Mouse (Mus musculus) CH12.LX (cell line): ENCODE data around the gene Ctnna3. TPM values are rescaled to one million over a fixed set of nuclear protein-coding genes. Genes with fewer than 3 reads are reported as not detected.

ENCODE experiments used
- DNase-seq: peaks from one replicate; pipeline ENCODE4 v3.0.0-alpha.2; 2013; ENCODE audit errors: extremely low read depth
- H3K27ac ChIP-seq: 2 replicates; pipeline ENCODE4 v1.5.1; 2012; ENCODE audit warnings: low read depth, mild to moderate bottlenecking, control low read depth, moderate library complexity; ENCODE audit not compliant: insufficient read depth
- H3K27me3 ChIP-seq: replicated peaks from 2 replicates; pipeline ENCODE3; 2012; ENCODE audit warnings: inconsistent platforms
- H3K36me3 ChIP-seq, 2 experiments: replicated peaks in 1 of 2; 2 replicates each; pipeline versions ENCODE3 to v1.6.1; 2012; ENCODE audit warnings: inconsistent platforms in 1 of 2, low read length in 1 of 2, mild to moderate bottlenecking in 1 of 2, mixed read lengths in 1 of 2, moderate library complexity in 1 of 2; ENCODE audit not compliant: control insufficient read depth in 1 of 2, insufficient read depth in 1 of 2
- H3K4me1 ChIP-seq, 2 experiments: 2 replicates each; pipeline ENCODE4 v1.6.1; 2012; ENCODE audit warnings: inconsistent platforms in 1 of 2, moderate library complexity in 1 of 2; ENCODE audit not compliant: insufficient read depth in 2 of 2, control insufficient read depth in 1 of 2
- H3K4me2 ChIP-seq: 2 replicates; pipeline ENCODE4 v1.6.1; 2012; ENCODE audit warnings: low read depth, mild to moderate bottlenecking, control low read depth; ENCODE audit not compliant: poor library complexity, insufficient read depth, severe bottlenecking
- H3K4me3 ChIP-seq, 3 experiments: fragments of 150-350 bp in 1 of 3; sonication (generic) in 1 of 3; replicated peaks in 1 of 3; 2 replicates each; pipeline versions ENCODE3 to v1.5.1; 2011 to 2012; ENCODE audit warnings: low read depth in 2 of 3, low read length in 2 of 3, mild to moderate bottlenecking in 2 of 3, moderate library complexity in 2 of 3, control low read depth in 1 of 3, improper control_type of control experiment in 1 of 3, inconsistent platforms in 1 of 3, mixed read lengths in 1 of 3; ENCODE audit not compliant: poor library complexity in 1 of 3
- H3K79me2 ChIP-seq: replicated peaks from 2 replicates; pipeline ENCODE4 v1.6.1; 2012; ENCODE audit warnings: mild to moderate bottlenecking, moderate library complexity; ENCODE audit not compliant: control insufficient read depth, poor library complexity, insufficient read depth, severe bottlenecking; ENCODE audit errors: extremely low read depth
- H3K9ac ChIP-seq: 2 replicates; pipeline ENCODE4 v1.6.1; 2012; ENCODE audit warnings: low read depth, mild to moderate bottlenecking, control low read depth, moderate library complexity; ENCODE audit not compliant: insufficient read depth
- H3K9me3 ChIP-seq: replicated peaks from 2 replicates; pipeline ENCODE3; 2012; ENCODE audit warnings: low read length, inconsistent platforms, mixed read lengths
- BHLHE40 ChIP-seq: IDR thresholded peaks from 2 replicates; pipeline ENCODE4 v1.6.1; 2011; ENCODE audit warnings: mild to moderate bottlenecking, low read depth, low read length, improper control_type of control experiment
- CHD1 ChIP-seq: IDR thresholded peaks from 2 replicates; pipeline ENCODE4 v1.6.1; 2012; ENCODE audit warnings: low read depth, low read length, improper control_type of control experiment, inconsistent platforms
- CHD2 ChIP-seq: IDR thresholded peaks from 2 replicates; pipeline ENCODE4 v1.6.1; 2011; ENCODE audit warnings: low read length, improper control_type of control experiment
- CTCF ChIP-seq, 2 experiments: IDR thresholded peaks in 1 of 2; conservative IDR thresholded peaks in 1 of 2; 2 replicates each; pipeline ENCODE4 v1.5.1; 2011 to 2012; ENCODE audit warnings: low read depth in 2 of 2, low read length in 2 of 2, improper control_type of control experiment in 1 of 2, inconsistent platforms in 1 of 2, mild to moderate bottlenecking in 1 of 2, moderate library complexity in 1 of 2
- E2F4 ChIP-seq: IDR thresholded peaks from 2 replicates; pipeline ENCODE4 v1.6.1; 2011; ENCODE audit warnings: low read depth, low read length, improper control_type of control experiment; ENCODE audit not compliant: insufficient replicate concordance
- ELF1 ChIP-seq: IDR thresholded peaks from 2 replicates; pipeline ENCODE4 v1.6.1; 2014; ENCODE audit warnings: low read depth, mild to moderate bottlenecking, inconsistent platforms, low read length, improper control_type of control experiment
- ETS1 ChIP-seq: conservative IDR thresholded peaks from 2 replicates; pipeline ENCODE4 v1.6.1; 2012; ENCODE audit warnings: low read depth, mild to moderate bottlenecking, inconsistent platforms, low read length, improper control_type of control experiment, moderate library complexity
- GABPA ChIP-seq: IDR thresholded peaks from 2 replicates; pipeline ENCODE4 v1.6.1; 2012; ENCODE audit warnings: low read depth, low read length, improper control_type of control experiment, inconsistent platforms; ENCODE audit not compliant: insufficient replicate concordance
- JUN ChIP-seq: IDR thresholded peaks from 2 replicates; pipeline ENCODE4 v1.6.1; 2011; ENCODE audit warnings: low read depth, mild to moderate bottlenecking, low read length, improper control_type of control experiment, moderate library complexity; ENCODE audit not compliant: insufficient read depth
- KAT2A ChIP-seq: IDR thresholded peaks from 2 replicates; pipeline ENCODE4 v1.6.1; 2012; ENCODE audit warnings: low read length, improper control_type of control experiment, inconsistent platforms; ENCODE audit not compliant: insufficient replicate concordance
- MAFK ChIP-seq: IDR thresholded peaks from 2 replicates; pipeline ENCODE4 v1.6.1; 2011; ENCODE audit warnings: low read length, improper control_type of control experiment; ENCODE audit not compliant: insufficient replicate concordance
- MAX ChIP-seq: IDR thresholded peaks from 2 replicates; pipeline ENCODE4 v1.6.1; 2011; ENCODE audit warnings: low read length, improper control_type of control experiment
- MEF2A ChIP-seq: IDR thresholded peaks from 2 replicates; pipeline ENCODE4 v1.6.1; 2014; ENCODE audit warnings: low read depth, mild to moderate bottlenecking, inconsistent platforms, low read length, improper control_type of control experiment, borderline replicate concordance
- MXI1 ChIP-seq: IDR thresholded peaks from 2 replicates; pipeline ENCODE4 v1.6.1; 2011; ENCODE audit warnings: mild to moderate bottlenecking, low read depth, low read length, improper control_type of control experiment
- NRF1 ChIP-seq: IDR thresholded peaks from 2 replicates; pipeline ENCODE4 v1.6.1; 2014; ENCODE audit warnings: low read depth, mild to moderate bottlenecking, inconsistent platforms, low read length, improper control_type of control experiment, moderate library complexity
- POLR2A ChIP-seq: IDR thresholded peaks from 2 replicates; pipeline ENCODE4 v1.6.1; 2011; ENCODE audit warnings: low read depth, mild to moderate bottlenecking, improper control_type of control experiment, low read length
- POLR2AphosphoS2 ChIP-seq: IDR thresholded peaks from 2 replicates; pipeline ENCODE4 v1.6.1; 2011; ENCODE audit warnings: low read depth, low read length, improper control_type of control experiment
- RAD21 ChIP-seq: IDR thresholded peaks from 2 replicates; pipeline ENCODE4 v1.6.1; 2011; ENCODE audit warnings: low read depth, mild to moderate bottlenecking, low read length, improper control_type of control experiment, moderate library complexity
- TBP ChIP-seq: conservative IDR thresholded peaks from 2 replicates; pipeline ENCODE4 v1.6.1; 2011; ENCODE audit warnings: low read depth, low read length, improper control_type of control experiment
- TCF12 ChIP-seq: IDR thresholded peaks from 2 replicates; pipeline ENCODE4 v1.6.1; 2014; ENCODE audit warnings: low read depth, mild to moderate bottlenecking, inconsistent platforms, low read length, improper control_type of control experiment
- UBTF ChIP-seq: IDR thresholded peaks from 2 replicates; pipeline ENCODE4 v1.6.1; 2012; ENCODE audit warnings: low read depth, mild to moderate bottlenecking, inconsistent platforms, low read length, improper control_type of control experiment, moderate library complexity
- USF1 ChIP-seq: IDR thresholded peaks from 2 replicates; pipeline ENCODE4 v1.6.1; 2014; ENCODE audit warnings: low read depth, mild to moderate bottlenecking, inconsistent platforms, low read length, improper control_type of control experiment
- USF2 ChIP-seq: conservative IDR thresholded peaks from 2 replicates; pipeline ENCODE4 v1.6.1; 2011; ENCODE audit warnings: low read depth, low read length, improper control_type of control experiment
- ZMIZ1 ChIP-seq: IDR thresholded peaks from 2 replicates; pipeline ENCODE4 v1.6.1; 2012; ENCODE audit warnings: low read depth, mild to moderate bottlenecking, inconsistent platforms, low read length, improper control_type of control experiment
- ZNF384 ChIP-seq: IDR thresholded peaks from 2 replicates; pipeline ENCODE4 v1.6.1; 2012; ENCODE audit warnings: low read depth, low read length, improper control_type of control experiment, inconsistent platforms
- dilution Hi-C: fragments of 300-500 bp; cut with MboI; formaldehyde crosslinking; loops from 2 replicates; pipeline ENCODE4 v1.14.3; 2020; ENCODE audit warnings: low sequenced_read_pairs; ENCODE audit not compliant: extremely low pct_unique_long_range_greater_than_20kb, extremely low pct_ligation_motif_present
- in situ Hi-C: fragments of 300-500 bp; cut with MboI; formaldehyde crosslinking; loops from 3 replicates; pipeline ENCODE4 v1.14.3; 2019; ENCODE audit warnings: low sequenced_read_pairs, low pct_ligation_motif_present, low pct_unique_long_range_greater_than_20kb, mixed read lengths
- polyA plus RNA-seq: library from polyadenylated mRNA; unstranded; fragments of >175 nt; gene quantifications from 2 replicates; pipeline ENCODE4 v1.2.1, GENCODE M21; 2012; ENCODE audit warnings: low read depth; ENCODE audit not compliant: insufficient read length
- total RNA-seq, 2 experiments: library from RNA; depleted of rRNA; stranded (reverse); fragments of 300-350 nt in 1 of 2; fragments of >200 nt in 1 of 2; gene quantifications; 2 replicates each; pipeline ENCODE4 v1.2.3; 2012 to 2014

Ctnna3 gene
- total and polyA plus RNA-seq, 3 experiments: 0.09 TPM; not detected in 2

- Histone ChIP-seq H3K27ac (no peak overlapping the region), H3K4me2 (no peak overlapping the region), H3K79me2 (no peaks in the 10 kb centered on the region), H3K4me1 (no peaks in the 10 kb centered on the region), H3K9ac (no peak overlapping the region), H3K27me3 (no peaks in the 10 kb centered on the region), H3K4me3 (no peak overlapping the region), H3K36me3 (no peaks in the 10 kb centered on the region), H3K9me3 (peaks cover 60% of the 10 kb centered on the region)
- dilution Hi-C loops (no loop called here), in situ Hi-C loops (no loop called here)
- TF ChIP-seq KAT2A (no peak), TCF12 (no peak), ELF1 (no peak), MEF2A (no peak), NRF1 (no peak), POLR2A (no peak), USF2 (no peak), JUN (no peak), RAD21 (no peak), GABPA (no peak), ETS1 (no peak), UBTF (no peak), POLR2AphosphoS2 (no peak), BHLHE40 (no peak), CTCF (conservative IDR thresholded peaks at IDR 0.05 in 1 of 2, IDR thresholded peaks at IDR 0.05 in 1 of 2; ENCODE audit: low read depth in 2 of 2, low read length in 2 of 2) (no peak), E2F4 (no peak), MAX (no peak), ZMIZ1 (no peak), ZNF384 (no peak)
- no peak for DNase-seq
Observed at GRCm38 (mm10) chr10:64311622-64312292, 881.9 kb downstream of the Ctnna3 start.

- Histone ChIP-seq H3K27ac (no peak overlapping the region), H3K4me3 (no peak overlapping the region), H3K4me2 (no peak overlapping the region), H3K36me3 (no peaks in the 10 kb centered on the region), H3K9me3 (peaks cover 44% of the 10 kb centered on the region), H3K9ac (no peak overlapping the region), H3K79me2 (no peaks in the 10 kb centered on the region), H3K4me1 (no peaks in the 10 kb centered on the region), H3K27me3 (no peaks in the 10 kb centered on the region)
- TF ChIP-seq MXI1 (no peak), POLR2A (no peak), CHD1 (no peak), CHD2 (no peak), USF1 (no peak), MAFK (no peak), POLR2AphosphoS2 (no peak), TBP (no peak), TCF12 (no peak)
- in situ Hi-C loops (no loop called here), dilution Hi-C loops (no loop called here)
- no peak for DNase-seq
Observed at GRCm38 (mm10) chr10:64320332-64320731, 890.4 kb downstream of the Ctnna3 start.
